Mouse (Mus musculus): Measurements from ENCODE around the gene Fbxo44. TPM values are rescaled to one million over a fixed set of nuclear protein-coding genes. Genes with fewer than 3 reads are reported as not detected.

Gene Fbxo44
- total and polyA plus RNA-seq, 3 experiments: 2.3 to 6.2 TPM; not detected in 1

DNA sequence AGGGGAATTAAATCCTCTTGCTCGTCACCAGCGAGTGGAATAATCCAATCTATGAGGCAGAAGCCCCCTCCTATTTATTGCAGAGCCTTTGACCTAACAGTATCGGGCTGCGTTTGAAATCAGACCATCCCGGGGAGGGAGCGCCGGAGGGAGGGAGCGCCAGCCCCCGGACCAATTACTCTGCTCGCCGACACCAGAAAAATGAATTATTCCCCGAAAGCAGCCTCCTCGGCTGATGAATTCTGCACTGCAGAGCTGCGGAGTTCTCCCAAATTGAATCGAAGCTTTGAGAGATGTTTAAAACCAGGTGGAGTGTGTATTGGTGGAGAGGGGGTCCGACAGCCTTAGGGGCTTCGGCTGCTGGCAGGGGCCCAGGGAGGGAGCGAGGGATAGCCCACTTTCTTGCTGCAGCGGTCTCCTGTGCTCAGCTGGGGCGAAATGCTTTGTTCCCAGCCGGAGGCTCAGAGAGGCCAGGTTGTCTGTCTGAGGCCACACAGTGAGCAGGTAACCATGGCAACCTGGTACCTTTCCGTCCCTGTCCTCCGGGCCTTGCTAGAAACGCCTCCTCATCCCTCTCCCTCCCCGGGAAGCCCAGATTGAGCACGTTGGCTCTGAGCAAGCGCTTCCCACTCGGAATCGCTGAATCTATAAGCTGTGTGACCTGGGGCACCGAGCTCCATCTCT, 13.7 kb upstream of the Fbxo44 start:
- Histone ChIP-seq H3K9ac (ENCODE audit: control insufficient read depth, low read depth, low read length, poor library complexity, severe bottlenecking) (no peak overlapping the region), H3K4me1 (ENCODE audit: control insufficient read depth in 1 of 2, insufficient read depth in 2 of 2, low read length in 2 of 2) (peaks cover 0 to 2% of the 10 kb centered on the region in 2 experiments; a peak in 2 of 4 replicates), H3K9me3 (replicated peaks; ENCODE audit: insufficient read depth, low read length) (no peaks in the 10 kb centered on the region), H3K4me3 (ENCODE audit: control insufficient read depth in 1 of 2, insufficient read depth in 1 of 2, low read depth in 2 of 2, low read length in 2 of 2) (no peak overlapping the region), H3K36me3 (ENCODE audit: control insufficient read depth in 1 of 2, insufficient read depth in 2 of 2, low read length in 2 of 2) (no peaks in the 10 kb centered on the region), H3K27ac (ENCODE audit: control insufficient read depth, low read depth, low read length) (no peak overlapping the region), H3K27me3 (ENCODE audit: control insufficient read depth in 1 of 2, insufficient read depth in 2 of 2, low read length in 2 of 2) (no peaks in the 10 kb centered on the region), H3K79me2 (ENCODE audit: control insufficient read depth, insufficient read depth, low read length, poor library complexity) (no peaks in the 10 kb centered on the region)
- TF ChIP-seq MAZ (IDR thresholded peaks at IDR 0.05; ENCODE audit: low read depth, low read length) (no peak), GATA1 (IDR thresholded peaks at IDR 0.05; ENCODE audit: low read depth, low read length) (no peak), ETS1 (IDR thresholded peaks at IDR 0.05; ENCODE audit: low read depth, low read length) (no peak), GABPA (IDR thresholded peaks at IDR 0.05; ENCODE audit: low read depth, low read length) (no peak), CHD2 (IDR thresholded peaks at IDR 0.05; ENCODE audit: low read length) (no peak), BHLHE40 (IDR thresholded peaks at IDR 0.05; ENCODE audit: borderline replicate concordance, low read depth, low read length) (no peak), MYB (IDR thresholded peaks at IDR 0.05; ENCODE audit: low read depth, low read length) (no peak), HCFC1 (IDR thresholded peaks at IDR 0.05; ENCODE audit: low read depth, low read length) (no peak), USF2 (IDR thresholded peaks at IDR 0.05; ENCODE audit: borderline replicate concordance in 1 of 2, insufficient read depth in 1 of 2, low read depth in 1 of 2, low read length in 2 of 2) (no peak), SMC3 (IDR thresholded peaks at IDR 0.05; ENCODE audit: low read depth, low read length) (no peak), ZKSCAN1 (IDR thresholded peaks at IDR 0.05; ENCODE audit: low read depth, low read length) (no peak), TBP (IDR thresholded peaks at IDR 0.05; ENCODE audit: low read depth, low read length) (no peak)
- no peak for DNase-seq (ENCODE audit: low read depth, low spot score)

DNA sequence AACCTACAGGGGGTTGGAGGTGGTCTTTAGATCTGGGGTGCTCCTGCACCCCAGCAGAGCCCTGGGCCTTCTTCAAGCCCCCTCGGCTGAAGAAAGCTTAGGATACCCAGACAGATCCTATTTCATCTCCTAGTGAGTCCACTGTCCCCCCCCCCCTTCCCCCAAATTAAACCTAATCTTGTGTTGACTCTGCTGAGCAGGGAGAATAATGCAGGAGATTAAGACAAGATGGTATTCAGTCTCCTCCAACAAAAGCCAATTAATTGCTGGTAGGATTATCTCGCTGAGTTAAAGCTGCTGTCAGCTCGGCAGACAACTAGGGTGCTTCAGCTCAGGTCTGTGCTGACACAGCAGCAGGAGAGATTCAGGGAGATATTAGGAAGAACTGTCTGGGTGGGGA, 11.0 kb upstream of the Fbxo44 start:
- Histone ChIP-seq H3K79me2 (ENCODE audit: control insufficient read depth, insufficient read depth, low read length, poor library complexity) (no peaks in the 10 kb centered on the region), H3K4me3 (ENCODE audit: control insufficient read depth in 1 of 2, insufficient read depth in 1 of 2, low read depth in 2 of 2, low read length in 2 of 2) (no peak overlapping the region), H3K27me3 (ENCODE audit: control insufficient read depth in 1 of 2, insufficient read depth in 2 of 2, low read length in 2 of 2) (no peaks in the 10 kb centered on the region), H3K27ac (ENCODE audit: control insufficient read depth, low read depth, low read length) (no peak overlapping the region), H3K9me3 (replicated peaks; ENCODE audit: insufficient read depth, low read length) (no peaks in the 10 kb centered on the region), H3K4me1 (ENCODE audit: control insufficient read depth in 1 of 2, insufficient read depth in 2 of 2, low read length in 2 of 2) (peaks cover 0 to under 1% of the 10 kb centered on the region in 2 experiments; a peak in 2 of 4 replicates), H3K9ac (ENCODE audit: control insufficient read depth, low read depth, low read length, poor library complexity, severe bottlenecking) (no peak overlapping the region), H3K36me3 (ENCODE audit: control insufficient read depth in 1 of 2, insufficient read depth in 2 of 2, low read length in 2 of 2) (no peaks in the 10 kb centered on the region)
- DNase-seq (ENCODE audit: low read depth, low spot score): no peak
- TF ChIP-seq CHD1 (IDR thresholded peaks at IDR 0.05; ENCODE audit: low read depth, low read length) (no peak), RAD21 (IDR thresholded peaks at IDR 0.05; ENCODE audit: low read depth, low read length) (no peak), NRF1 (IDR thresholded peaks at IDR 0.05; ENCODE audit: insufficient read depth, low read depth, low read length, poor library complexity, severe bottlenecking) (no peak), SMC3 (IDR thresholded peaks at IDR 0.05; ENCODE audit: low read depth, low read length) (no peak), NELFE (IDR thresholded peaks at IDR 0.05; ENCODE audit: low read depth, low read length) (no peak), POLR2AphosphoS5 (IDR thresholded peaks at IDR 0.05; ENCODE audit: borderline replicate concordance, low read depth, low read length) (no peak), GABPA (IDR thresholded peaks at IDR 0.05; ENCODE audit: low read depth, low read length) (no peak), TAL1 (IDR thresholded peaks at IDR 0.05; ENCODE audit: low read length) (no peak), GATA1 (IDR thresholded peaks at IDR 0.05; ENCODE audit: low read depth, low read length) (no peak), KAT2A (conservative IDR thresholded peaks at IDR 0.05; ENCODE audit: low read depth, low read length) (no peak), HCFC1 (IDR thresholded peaks at IDR 0.05; ENCODE audit: low read depth, low read length) (no peak), UBTF (IDR thresholded peaks at IDR 0.05; ENCODE audit: borderline replicate concordance, insufficient read depth, low read depth, low read length) (no peak), TCF12 (IDR thresholded peaks at IDR 0.05; ENCODE audit: low read depth, low read length) (no peak), MYC (IDR thresholded peaks at IDR 0.05; ENCODE audit: low read depth, low read length) (no peak), USF1 (IDR thresholded peaks at IDR 0.05; ENCODE audit: low read depth, low read length) (no peak), ZMIZ1 (IDR thresholded peaks at IDR 0.05; ENCODE audit: low read depth, low read length) (no peak), JUND (IDR thresholded peaks at IDR 0.05; ENCODE audit: low read depth, low read length) (no peak), MAX (IDR thresholded peaks at IDR 0.05; ENCODE audit: low read length) (no peak)
